Mouse (Mus musculus) hindbrain, embryonic 14.5 days (tissue): ENCODE data around the gene Cfap157. TPM values are rescaled to one million over a fixed set of nuclear protein-coding genes. Genes with fewer than 3 reads are reported as not detected.

ENCODE experiments used
- ATAC-seq: fragments of 200-750 bp; cut with Nextera tagmentation; 2 replicates; pipeline ENCODE4 v1.8.0; 2017; ENCODE audit warnings: moderate number of reproducible peaks, mild to moderate bottlenecking, moderate TSS enrichment, moderate library complexity; ENCODE audit not compliant: low FRiP score
- DNase-seq: peaks from one replicate; pipeline ENCODE4 v3.0.0-alpha.2; 2015; ENCODE audit warnings: low spot score
- H3K27ac ChIP-seq: fragments of 300-500 bp; sonication (generic); 2 replicates; pipeline ENCODE4 v1.5.1; 2014; ENCODE audit warnings: mild to moderate bottlenecking, moderate library complexity
- H3K27me3 ChIP-seq: fragments of 300-500 bp; sonication (generic); 2 replicates; pipeline ENCODE4 v1.6.1; 2014; ENCODE audit warnings: mild to moderate bottlenecking, low read length, mixed read lengths; ENCODE audit not compliant: control insufficient read depth, insufficient read depth
- H3K36me3 ChIP-seq: fragments of 300-500 bp; sonication (generic); replicated peaks from 2 replicates; pipeline ENCODE4 v1.6.1; 2014; ENCODE audit not compliant: control insufficient read depth, insufficient read depth
- H3K4me1 ChIP-seq: fragments of 300-500 bp; sonication (generic); replicated peaks from 2 replicates; pipeline ENCODE4 v1.6.1; 2014; ENCODE audit warnings: antibody characterized with exemption, low read length, mixed read lengths; ENCODE audit not compliant: control insufficient read depth, insufficient read depth
- H3K4me2 ChIP-seq: fragments of 300-500 bp; sonication (generic); replicated peaks from 2 replicates; pipeline ENCODE4 v1.6.1; 2014; ENCODE audit warnings: mild to moderate bottlenecking, moderate library complexity
- H3K4me3 ChIP-seq: fragments of 300-500 bp; sonication (generic); replicated peaks from 2 replicates; pipeline ENCODE4 v1.5.1; 2014; ENCODE audit warnings: mild to moderate bottlenecking, low read length
- H3K9ac ChIP-seq: fragments of 300-500 bp; sonication (generic); 2 replicates; pipeline ENCODE4 v1.6.1; 2014
- H3K9me3 ChIP-seq: fragments of 300-500 bp; sonication (generic); 2 replicates; pipeline ENCODE4 v1.6.1; 2016; ENCODE audit warnings: low read length; ENCODE audit not compliant: control insufficient read depth
- WGBS: fragments of 180-500 bp; shearing (Covaris S2); extraction: QIAGEN DNeasy Blood & Tissue Kit; methylation state at CpG from one replicate; pipeline ENCODE4 v1.1.7; 2014; 5-methylcytosine and 5-hydroxymethylcytosine counted together
- polyA plus RNA-seq: library from polyadenylated mRNA; unstranded; fragments of >200 nt; fragmentation: Nextera tagmentation; extraction: Ambion mirVana; gene quantifications from 2 replicates; pipeline ENCODE4 v1.2.1, GENCODE M21; 2014

Gene Cfap157
- polyA plus RNA-seq, 1 experiment from 2014 or later, result 1.2 TPM

DNA sequence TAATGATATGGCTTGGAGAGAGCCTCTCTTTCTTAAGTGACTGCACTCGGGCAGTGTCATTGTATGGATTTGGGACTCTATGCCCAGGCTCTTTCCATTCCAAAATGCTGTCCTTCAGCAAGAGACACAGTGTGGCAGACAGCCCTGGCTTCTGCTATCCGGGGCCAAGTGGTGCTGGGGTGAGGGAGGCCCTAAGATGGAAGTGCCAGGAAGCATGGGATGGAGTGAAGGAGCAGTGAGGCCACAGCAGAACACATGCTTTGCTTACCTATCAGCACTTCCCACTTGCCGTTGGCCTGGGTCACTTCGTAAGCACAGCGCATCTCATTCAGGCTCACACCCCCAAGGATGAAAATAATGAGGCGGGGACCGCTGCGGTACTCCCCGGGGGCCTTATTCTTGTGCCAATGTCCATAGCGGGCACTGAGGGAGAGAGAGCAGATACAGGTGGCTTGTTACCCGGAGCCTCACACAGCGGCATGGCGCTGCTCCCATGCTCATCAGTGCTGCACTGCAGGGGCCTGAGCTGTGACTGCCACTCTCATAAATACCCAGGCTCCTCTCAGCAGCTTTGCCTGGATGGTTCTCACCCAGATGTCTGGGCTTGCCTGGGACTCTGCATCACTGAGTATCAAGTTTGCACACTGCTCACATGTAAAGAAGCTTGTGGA lies 11.7 kb upstream of the Cfap157 start:
- Histone ChIP-seq H3K36me3 (peaks cover 99% of the 10 kb centered on the region), H3K27ac (no peak overlapping the region), H3K27me3 (no peaks in the 10 kb centered on the region), H3K9me3 (no peaks in the 10 kb centered on the region), H3K4me1 (no peaks in the 10 kb centered on the region), H3K4me2 (no peak overlapping the region), H3K9ac (no peak overlapping the region), H3K4me3 (no peak overlapping the region)
- ATAC-seq, result no peak
- WGBS, result 78% methylated on average over 13 of the region's 13 CpGs
- no peak for DNase-seq

DNA sequence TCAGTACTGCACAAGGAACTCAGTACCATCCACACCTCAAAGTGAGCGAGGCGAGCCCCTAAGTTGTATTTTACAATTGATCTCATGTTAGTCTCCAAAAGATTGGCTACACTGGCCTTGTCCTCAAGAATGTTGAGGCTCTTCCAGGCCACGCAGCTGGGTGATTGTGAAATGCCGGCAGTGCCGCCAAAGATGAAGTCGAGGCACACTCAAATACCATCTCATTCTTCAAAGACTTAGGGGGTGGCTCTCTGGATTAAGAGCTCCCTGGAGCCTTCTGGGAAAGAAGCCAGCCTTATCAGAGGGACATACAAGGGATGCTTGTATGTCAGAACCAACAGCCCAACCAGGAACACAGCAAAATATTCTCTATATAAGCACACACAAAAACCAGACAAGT lies 7.1 kb upstream of the Cfap157 start:
- Histone ChIP-seq H3K4me1 (no peaks in the 10 kb centered on the region), H3K9ac (no peak overlapping the region), H3K36me3 (peaks cover 75% of the 10 kb centered on the region), H3K9me3 (no peaks in the 10 kb centered on the region), H3K27me3 (no peaks in the 10 kb centered on the region), H3K4me3 (no peak overlapping the region), H3K4me2 (no peak overlapping the region), H3K27ac (no peak overlapping the region)
- ATAC-seq (no peak), DNase-seq (no peak)
- 81% methylated on average over 6 of the region's 6 CpGs for WGBS

DNA sequence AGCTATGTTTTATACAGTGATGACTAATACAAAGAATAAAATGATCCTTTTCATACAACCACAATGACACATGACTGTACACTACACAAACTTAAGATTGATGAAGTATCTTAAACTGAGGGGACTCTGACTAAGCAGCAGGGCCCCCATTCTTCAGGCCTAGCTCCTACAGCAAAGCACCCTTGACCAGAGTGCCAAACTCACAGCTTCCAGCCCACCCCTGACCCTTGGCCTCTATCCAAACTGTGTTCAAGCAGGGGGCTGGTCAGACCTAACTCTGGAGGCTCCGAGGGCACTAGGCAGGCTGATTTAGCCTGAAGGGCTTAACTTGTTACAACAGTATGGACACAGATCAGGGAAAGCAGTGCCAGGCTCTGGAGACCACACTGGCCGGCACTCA lies 4.4 kb upstream of the Cfap157 start:
- no peak overlapping the region for H3K9ac ChIP-seq
- H3K4me3 ChIP-seq, result no peak overlapping the region
- H3K27me3 ChIP-seq, result no peaks in the 10 kb centered on the region
- H3K36me3 ChIP-seq, result peaks cover 48% of the 10 kb centered on the region
- H3K4me1 ChIP-seq, result no peaks in the 10 kb centered on the region; the same call in 1 of the 2 replicates
- ATAC-seq, result no peak
- no peak overlapping the region for H3K4me2 ChIP-seq
- H3K27ac ChIP-seq, result no peak overlapping the region
- no peaks in the 10 kb centered on the region for H3K9me3 ChIP-seq
- WGBS, result 68% methylated on average over 2 of the region's 2 CpGs
- no peak for DNase-seq

DNA sequence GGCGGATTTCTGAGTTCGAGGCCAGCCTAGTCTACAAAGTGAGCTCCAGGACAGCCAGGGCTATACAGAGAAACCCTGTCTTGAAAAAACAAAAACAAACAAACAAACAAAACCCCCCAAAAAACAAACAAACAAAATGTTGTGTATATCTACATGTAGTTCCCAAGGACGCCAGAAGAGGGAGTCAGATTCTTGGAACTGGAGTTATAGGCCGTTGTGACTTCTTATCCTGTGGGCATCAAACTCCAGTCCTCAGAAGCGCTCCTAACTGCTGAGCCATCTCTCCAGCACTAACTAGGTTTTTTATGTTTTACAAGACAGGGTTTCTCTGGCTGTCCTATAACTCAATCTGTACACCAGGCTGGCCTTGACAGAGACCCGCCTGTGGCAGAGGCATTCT lies 2.9 kb upstream of the Cfap157 start:
- no peak for ATAC-seq
- no peak overlapping the region for H3K9ac ChIP-seq
- peaks cover 35% of the 10 kb centered on the region for H3K36me3 ChIP-seq
- H3K27me3 ChIP-seq, result no peaks in the 10 kb centered on the region
- H3K4me1 ChIP-seq, result no peaks in the 10 kb centered on the region; the same call in 1 of the 2 replicates
- H3K9me3 ChIP-seq, result no peaks in the 10 kb centered on the region
- peak; percentile 55 for DNase-seq
- H3K4me3 ChIP-seq, result no peak overlapping the region
- 60% methylated on average over 6 of the region's 6 CpGs for WGBS
- no peak overlapping the region for H3K27ac ChIP-seq
- H3K4me2 ChIP-seq, result no peak overlapping the region

DNA sequence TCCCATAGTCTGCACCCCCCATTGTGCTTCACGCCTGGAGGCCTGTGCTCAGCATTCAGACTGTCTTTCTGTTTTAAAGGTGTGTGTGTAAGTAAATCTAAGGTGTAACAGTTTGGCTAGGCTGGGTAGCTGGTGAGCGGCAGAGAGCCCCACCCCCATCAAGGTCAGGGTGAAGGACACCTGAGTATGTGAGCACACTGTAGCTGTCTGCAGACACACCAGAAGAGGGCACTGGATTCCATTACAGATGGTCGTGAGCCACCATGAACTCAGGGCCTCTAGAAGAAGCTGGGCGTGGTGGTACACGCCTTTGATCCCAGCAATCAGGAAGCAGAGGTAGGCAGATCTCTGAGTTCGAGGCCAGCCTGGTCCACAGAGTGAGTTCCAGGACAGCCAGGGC lies 2.5 kb downstream of the Cfap157 start:
- no peaks in the 10 kb centered on the region for H3K9me3 ChIP-seq

DNA sequence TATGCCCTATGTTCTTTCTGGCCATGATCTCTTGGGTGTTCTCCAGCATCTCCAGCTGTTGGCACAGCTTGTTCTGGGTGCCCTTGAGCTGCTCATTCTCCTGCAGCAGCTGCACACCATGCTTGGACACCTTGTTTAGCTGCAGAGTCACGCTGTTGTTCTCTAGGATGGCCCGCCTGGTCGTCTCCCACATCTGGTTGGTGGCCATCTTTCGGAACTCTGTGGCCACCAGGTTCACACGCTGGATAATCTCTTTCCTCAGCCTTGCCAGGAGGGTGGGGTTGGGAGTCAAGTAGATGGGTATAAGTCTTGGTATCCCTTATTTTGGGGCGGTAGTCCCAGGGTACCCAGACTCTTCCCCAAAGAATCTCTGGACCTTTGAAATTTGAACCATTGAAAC lies 4.5 kb downstream of the Cfap157 start:
- Histone ChIP-seq H3K4me1 (peaks cover 12% of the 10 kb centered on the region), H3K9me3 (no peaks in the 10 kb centered on the region), H3K4me2 (no peak overlapping the region), H3K9ac (no peak overlapping the region), H3K27ac (no peak overlapping the region), H3K27me3 (no peaks in the 10 kb centered on the region), H3K36me3 (no peaks in the 10 kb centered on the region), H3K4me3 (no peak overlapping the region)
- 89% methylated on average over 6 of the region's 6 CpGs for WGBS
- ATAC-seq (no peak), DNase-seq (no peak)

More for the DNA sequence above, 2.5 kb downstream of the Cfap157 start:
- no peak overlapping the region for H3K9ac ChIP-seq
- no peak for DNase-seq
- H3K4me3 ChIP-seq, result no peak overlapping the region
- no peak overlapping the region for H3K4me2 ChIP-seq
- H3K36me3 ChIP-seq, result no peaks in the 10 kb centered on the region
- 84% methylated on average over 6 of the region's 6 CpGs for WGBS
- no peaks in the 10 kb centered on the region; the same call in 1 of the 2 replicates for H3K4me1 ChIP-seq
- H3K27me3 ChIP-seq, result no peaks in the 10 kb centered on the region
- ATAC-seq, result no peak
- H3K27ac ChIP-seq, result no peak overlapping the region

DNA sequence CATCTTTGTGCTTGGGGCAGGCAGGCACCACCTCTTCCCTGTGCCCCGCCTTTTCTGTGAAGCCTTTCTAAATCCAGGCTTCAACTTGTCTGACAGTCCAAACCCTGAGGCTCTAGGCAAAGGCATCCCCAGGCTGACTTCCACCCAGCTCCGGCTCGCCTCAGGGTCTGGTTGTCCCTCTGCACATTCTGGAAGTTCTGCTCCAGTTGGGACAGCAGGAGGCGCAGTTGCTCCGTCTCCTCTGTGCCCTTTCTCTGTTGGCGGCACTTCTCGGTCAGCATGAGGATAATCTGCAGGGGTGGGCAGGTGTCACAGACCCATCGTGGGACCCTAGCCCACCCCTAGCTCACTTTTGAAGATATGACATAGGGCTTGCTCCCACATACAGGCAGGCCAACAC lies 5.1 kb downstream of the Cfap157 start:
- Histone ChIP-seq H3K9me3 (no peaks in the 10 kb centered on the region), H3K36me3 (no peaks in the 10 kb centered on the region), H3K27ac (no peak overlapping the region), H3K4me2 (no peak overlapping the region), H3K4me3 (no peak overlapping the region), H3K4me1 (peaks cover 12% of the 10 kb centered on the region), H3K9ac (no peak overlapping the region), H3K27me3 (no peaks in the 10 kb centered on the region)
- WGBS, result 17% methylated on average over 8 of the region's 8 CpGs
- no peak for ATAC-seq
- peak; percentile 52 for DNase-seq

DNA sequence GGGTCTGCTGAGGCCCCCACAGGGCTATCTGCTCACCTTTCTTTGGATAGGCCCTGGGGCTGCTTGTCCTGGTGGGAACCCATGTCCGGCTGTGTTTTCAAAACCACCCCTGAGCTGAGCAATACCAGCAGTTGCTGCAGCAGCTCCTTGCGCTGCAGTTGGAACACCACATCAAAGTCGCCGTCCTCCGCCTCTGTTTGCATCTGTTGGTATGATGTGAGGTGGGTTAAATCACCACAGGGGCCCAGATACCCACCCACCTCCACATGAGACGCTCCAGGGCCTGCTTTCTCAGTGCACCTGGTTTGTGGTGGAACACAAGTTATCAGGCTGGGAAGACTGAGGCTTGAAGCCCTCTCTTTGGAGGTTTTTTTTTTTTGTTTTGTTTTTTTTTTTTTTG lies 6.1 kb downstream of the Cfap157 start:
- DNase-seq, result no peak
- Histone ChIP-seq H3K4me3 (no peak overlapping the region), H3K27ac (no peak overlapping the region), H3K4me2 (no peak overlapping the region), H3K27me3 (no peaks in the 10 kb centered on the region), H3K9me3 (no peaks in the 10 kb centered on the region), H3K4me1 (peaks cover 12% of the 10 kb centered on the region), H3K36me3 (no peaks in the 10 kb centered on the region), H3K9ac (no peak overlapping the region)
- no peak for ATAC-seq
- 93% methylated on average over 6 of the region's 6 CpGs for WGBS

DNA sequence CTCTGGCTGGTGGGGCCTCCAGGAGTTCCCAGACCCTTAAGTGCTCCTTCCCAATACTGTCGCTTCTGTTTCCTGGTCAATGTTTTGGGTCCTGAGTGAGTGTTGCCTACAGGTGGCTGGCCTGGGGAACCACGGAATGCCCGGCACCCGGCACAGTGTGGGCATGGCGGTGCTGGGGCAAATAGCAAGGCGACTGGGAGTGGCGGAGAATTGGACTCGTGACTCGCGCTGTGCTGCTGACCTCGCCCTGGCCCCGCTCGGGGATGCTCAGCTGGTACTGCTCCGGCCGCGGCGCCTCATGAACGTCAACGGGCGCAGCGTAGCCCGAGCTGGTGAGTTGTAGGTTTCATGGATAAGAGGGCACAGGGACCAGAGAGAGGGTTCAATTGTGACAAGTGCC lies 8.0 kb downstream of the Cfap157 start:
- Histone ChIP-seq H3K27me3 (no peaks in the 10 kb centered on the region), H3K9me3 (no peaks in the 10 kb centered on the region), H3K36me3 (no peaks in the 10 kb centered on the region), H3K9ac (peak overlapping the region; percentile 49), H3K4me2 (peak overlapping the region; percentile 62), H3K4me1 (peaks cover 12% of the 10 kb centered on the region), H3K4me3 (peak overlapping the region; percentile 45), H3K27ac (no peak overlapping the region)
- 22% methylated on average over 22 of the region's 22 CpGs for WGBS
- ATAC-seq (no peak), DNase-seq (no peak)
